Mouse (Mus musculus) midbrain, embryonic 13.5 days (tissue): ENCODE results near the gene Adat2. TPM values are rescaled to one million over a fixed set of nuclear protein-coding genes. Genes with fewer than 3 reads are reported as not detected.

Experiments
- ATAC-seq: fragments of 200-750 bp; cut with Nextera tagmentation; 2 replicates; pipeline ENCODE4 v1.8.0; 2017; ENCODE audit warnings: mild to moderate bottlenecking, moderate TSS enrichment, moderate library complexity
- H3K27ac ChIP-seq: fragments of 300-500 bp; sonication (generic); 2 replicates; pipeline ENCODE4 v1.5.1; 2015; ENCODE audit warnings: inconsistent platforms, mild to moderate bottlenecking, moderate library complexity
- H3K27me3 ChIP-seq: fragments of 300-500 bp; sonication (generic); 2 replicates; pipeline ENCODE4 v1.6.1; 2015; ENCODE audit warnings: mild to moderate bottlenecking, inconsistent platforms
- H3K36me3 ChIP-seq: fragments of 300-500 bp; sonication (generic); 2 replicates; pipeline ENCODE4 v1.6.1; 2015; ENCODE audit warnings: mild to moderate bottlenecking, inconsistent platforms
- H3K4me1 ChIP-seq: fragments of 300-500 bp; sonication (generic); replicated peaks from 2 replicates; pipeline ENCODE4 v1.6.1; 2015; ENCODE audit warnings: inconsistent platforms
- H3K4me2 ChIP-seq: fragments of 300-500 bp; sonication (generic); replicated peaks from 2 replicates; pipeline ENCODE4 v1.6.1; 2015; ENCODE audit warnings: moderate library complexity, mild to moderate bottlenecking, inconsistent platforms
- H3K4me3 ChIP-seq: fragments of 300-500 bp; sonication (generic); replicated peaks from 2 replicates; pipeline ENCODE4 v1.5.1; 2015; ENCODE audit warnings: mild to moderate bottlenecking, inconsistent platforms
- H3K9ac ChIP-seq: fragments of 300-500 bp; sonication (generic); replicated peaks from 2 replicates; pipeline ENCODE4 v1.6.1; 2015; ENCODE audit warnings: mild to moderate bottlenecking, inconsistent platforms
- H3K9me3 ChIP-seq: fragments of 300-500 bp; sonication (generic); 2 replicates; pipeline ENCODE4 v1.6.1; 2016; ENCODE audit warnings: mild to moderate bottlenecking, inconsistent platforms
- WGBS: fragments of 180-500 bp; shearing (Covaris S2); methylation state at CpG from one replicate; pipeline ENCODE4 v1.1.7; 2015; 5-methylcytosine and 5-hydroxymethylcytosine counted together
- polyA plus RNA-seq: library from polyadenylated mRNA; unstranded; fragments of >200 nt; fragmentation: Nextera tagmentation; extraction: Ambion mirVana; gene quantifications from 2 replicates; pipeline ENCODE4 v1.2.1, GENCODE M21; 2015

Gene Adat2
- polyA plus RNA-seq, 1 experiment from 2014 or later: 2.6 TPM

DNA sequence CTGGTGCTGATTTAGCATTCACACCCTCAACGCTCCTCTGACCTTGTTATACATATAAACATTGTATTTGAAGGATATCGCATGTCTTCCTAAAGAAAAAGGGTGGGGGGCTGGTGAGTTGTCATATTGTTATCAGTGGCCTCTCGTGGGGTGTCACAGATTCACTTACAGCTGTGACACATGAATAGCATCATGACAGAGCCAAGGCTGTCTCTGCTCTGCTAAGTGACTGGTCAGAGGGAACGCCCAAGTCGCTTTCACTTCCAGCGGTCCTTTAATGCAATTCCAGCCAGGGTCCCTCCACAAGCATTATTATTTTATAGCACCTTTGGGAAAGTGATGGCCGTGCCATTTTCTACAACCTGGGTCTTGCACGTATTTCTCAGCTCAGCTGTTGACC is 44.8 kb downstream of the Adat2 start:
- Histone ChIP-seq H3K4me2 (no peak overlapping the region), H3K27ac (no peak overlapping the region), H3K9me3 (no peaks in the 10 kb centered on the region), H3K36me3 (no peaks in the 10 kb centered on the region), H3K4me3 (no peak overlapping the region), H3K27me3 (no peaks in the 10 kb centered on the region), H3K9ac (no peak overlapping the region), H3K4me1 (0 out of 2 replicates have a peak, but pooled peaks cover 4% of the 10 kb centered on the region)
- WGBS: 86% methylated on average over 8 of the region's 8 CpGs
- 0 out of 2 replicates have a peak, but pooled peaks have one; percentile 40 for ATAC-seq

DNA sequence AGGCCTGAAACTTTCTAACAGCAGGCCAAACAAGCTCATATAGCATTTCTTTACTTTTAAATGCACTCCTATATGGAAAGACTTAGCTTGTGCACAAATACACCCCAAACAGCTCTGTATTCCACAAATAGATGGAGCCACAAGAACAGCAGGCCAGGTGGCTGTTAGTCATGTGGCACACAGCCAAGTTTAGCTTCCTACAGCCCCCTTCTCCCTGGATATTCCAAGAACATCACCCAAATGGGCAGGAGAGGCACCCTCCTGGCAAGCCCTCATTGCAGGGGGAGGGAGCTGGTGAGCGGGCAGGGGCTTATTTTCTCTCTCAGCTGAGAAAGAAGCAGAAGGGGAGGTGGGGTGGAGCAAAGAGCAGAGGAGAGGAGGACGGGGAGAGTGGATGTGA is 48.2 kb downstream of the Adat2 start:
- WGBS: 78% methylated on average over 2 of the region's 2 CpGs
- 0 out of 2 replicates have a peak, but pooled peaks cover 4% of the 10 kb centered on the region for H3K4me1 ChIP-seq
- no peak for ATAC-seq
- H3K9me3 ChIP-seq: no peaks in the 10 kb centered on the region
- H3K36me3 ChIP-seq: no peaks in the 10 kb centered on the region
- no peak overlapping the region for H3K4me2 ChIP-seq
- no peak overlapping the region for H3K4me3 ChIP-seq
- no peaks in the 10 kb centered on the region for H3K27me3 ChIP-seq
- H3K9ac ChIP-seq: no peak overlapping the region
- no peak overlapping the region for H3K27ac ChIP-seq

Other genes starting within 250 kb of the Adat2 start
- gene Phactr2, start 78.5 kb upstream of the Adat2 start, polyA plus RNA-seq: 5.1 and 6.4 TPM in 2 replicates
- 22.0 TPM in 2 replicates for gene Fuca2, start 53.4 kb upstream of the Adat2 start, polyA plus RNA-seq
- 23.3 and 27.7 TPM in 2 replicates for gene Pex3, start 248 bp downstream of the Adat2 start, polyA plus RNA-seq